Mouse (Mus musculus) neural tube, embryonic 11.5 days (tissue): ENCODE data around the gene Adgrl2. TPM values are rescaled to one million over a fixed set of nuclear protein-coding genes. Genes with fewer than 3 reads are reported as not detected.

Source experiments
- ATAC-seq: fragments of 200-750 bp; cut with Nextera tagmentation; 2 replicates; pipeline ENCODE4 v1.8.0; 2017; ENCODE audit warnings: moderate number of reproducible peaks, mild to moderate bottlenecking, moderate TSS enrichment, moderate library complexity; ENCODE audit not compliant: insufficient read depth, low FRiP score, low TSS enrichment
- DNase-seq: peaks from one replicate; pipeline ENCODE4 v3.0.0-alpha.2; 2015; ENCODE audit warnings: low spot score
- H3K27ac ChIP-seq: fragments of 300-500 bp; sonication (generic); 2 replicates; pipeline ENCODE4 v1.5.1; 2014; ENCODE audit warnings: low read depth, mild to moderate bottlenecking, low read length
- H3K27me3 ChIP-seq: fragments of 300-500 bp; sonication (generic); 2 replicates; pipeline ENCODE4 v1.6.1; 2014; ENCODE audit warnings: mild to moderate bottlenecking, low read length, mixed read lengths; ENCODE audit not compliant: control insufficient read depth, insufficient read depth
- H3K36me3 ChIP-seq: fragments of 300-500 bp; sonication (generic); 2 replicates; pipeline ENCODE4 v1.6.1; 2014; ENCODE audit warnings: mild to moderate bottlenecking, low read length, moderate library complexity, mixed read lengths; ENCODE audit not compliant: control insufficient read depth, insufficient read depth
- H3K4me1 ChIP-seq: fragments of 300-500 bp; sonication (generic); 2 replicates; pipeline ENCODE4 v1.6.1; 2014; ENCODE audit warnings: low read length, mixed read lengths; ENCODE audit not compliant: control insufficient read depth, insufficient read depth
- H3K4me2 ChIP-seq: fragments of 300-500 bp; sonication (generic); 2 replicates; pipeline ENCODE4 v1.6.1; 2014; ENCODE audit warnings: low read depth, mild to moderate bottlenecking, moderate library complexity
- H3K4me3 ChIP-seq: fragments of 300-500 bp; sonication (generic); 2 replicates; pipeline ENCODE4 v1.5.1; 2014; ENCODE audit warnings: low read depth, low read length
- H3K9ac ChIP-seq: fragments of 300-500 bp; sonication (generic); 2 replicates; pipeline ENCODE4 v1.6.1; 2014; ENCODE audit warnings: mild to moderate bottlenecking, low read length
- H3K9me3 ChIP-seq: fragments of 300-500 bp; sonication (generic); 2 replicates; pipeline ENCODE4 v1.6.1; 2016; ENCODE audit warnings: low read length; ENCODE audit not compliant: control insufficient read depth
- WGBS: fragments of 180-500 bp; shearing (Covaris S2); extraction: QIAGEN DNeasy Blood & Tissue Kit; methylation state at CpG from one replicate; pipeline ENCODE4 v1.1.7; 2014; 5-methylcytosine and 5-hydroxymethylcytosine counted together
- polyA plus RNA-seq: library from polyadenylated mRNA; unstranded; fragments of >200 nt; fragmentation: Nextera tagmentation; extraction: Ambion mirVana; gene quantifications from 2 replicates; pipeline ENCODE4 v1.2.1, GENCODE M21; 2014

The Adgrl2 gene
- 85.0 and 86.5 TPM in 2 replicates for polyA plus RNA-seq

DNA sequence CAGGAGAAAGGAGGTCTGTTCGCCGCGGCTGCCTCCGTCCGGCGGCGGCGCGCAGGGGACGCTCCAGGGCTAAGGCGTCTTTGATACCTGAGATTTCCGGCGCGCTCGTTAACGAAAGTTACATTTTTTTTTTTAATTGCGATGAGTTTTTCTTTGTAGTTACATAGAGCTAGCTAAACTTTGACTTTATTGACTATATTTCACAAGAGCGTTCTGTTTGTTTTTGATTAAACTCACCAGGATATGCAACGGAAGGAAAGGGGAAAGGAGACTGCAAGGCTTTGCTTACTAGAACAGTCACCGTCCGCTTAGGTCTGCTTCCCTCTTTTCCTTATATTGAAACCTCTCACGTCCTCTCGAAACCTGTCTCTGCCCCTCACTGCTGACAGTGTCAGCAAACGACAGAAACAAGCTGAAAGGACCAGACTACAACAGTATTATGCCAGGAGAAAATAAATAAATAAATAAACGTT lies at the start of gene Adgrl2:
Adgrl2 (minus strand) TSS at position 25 of the 473 bp plus-strand sequence.
- peak; percentile 21 for ATAC-seq
- Histone ChIP-seq H3K27me3 (no peaks in the 10 kb centered on the region), H3K36me3 (no peaks in the 10 kb centered on the region), H3K27ac (peak within 1 kb of the TSS; percentile 99), H3K4me1 (peaks cover 9% of the 10 kb centered on the region; the same call in 1 of the 2 replicates), H3K9me3 (no peaks in the 10 kb centered on the region), H3K4me3 (peak within 1 kb of the TSS; percentile 84), H3K9ac (peak within 1 kb of the TSS; percentile 95), H3K4me2 (peak within 1 kb of the TSS; percentile 69)
- peak; percentile 32 for DNase-seq
- WGBS: under 1% methylated on average over 25 of the region's 25 CpGs

DNA sequence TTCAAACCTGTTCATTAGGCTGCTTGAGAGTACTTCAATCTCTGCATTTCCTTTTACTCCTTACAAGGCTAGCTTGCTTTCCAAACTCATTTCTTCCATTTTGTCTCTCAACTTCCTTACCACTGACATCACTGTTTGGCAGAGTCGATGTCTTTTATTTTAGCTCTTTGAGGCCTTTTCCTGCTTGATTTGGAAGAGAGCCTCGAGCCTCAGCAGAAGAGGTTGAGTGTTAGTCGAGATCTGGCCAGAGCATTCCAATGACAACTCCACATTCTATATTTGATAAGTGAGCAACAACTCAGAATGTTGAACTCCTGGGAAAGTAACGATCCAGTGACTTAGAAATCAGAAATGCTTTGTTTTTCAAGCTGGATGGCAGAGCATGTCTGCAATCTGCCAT lies 48.4 kb upstream of the Adgrl2 start:
- WGBS: 79% methylated on average over 4 of the region's 4 CpGs
- H3K9me3 ChIP-seq: no peaks in the 10 kb centered on the region
- no peak overlapping the region for H3K4me2 ChIP-seq
- H3K27ac ChIP-seq: no peak overlapping the region
- H3K4me3 ChIP-seq: no peak overlapping the region
- H3K36me3 ChIP-seq: no peaks in the 10 kb centered on the region
- ATAC-seq: no peak
- H3K9ac ChIP-seq: no peak overlapping the region
- DNase-seq: no peak
- no peaks in the 10 kb centered on the region for H3K27me3 ChIP-seq
- H3K4me1 ChIP-seq: peaks cover 8% of the 10 kb centered on the region; the same call in 1 of the 2 replicates

DNA sequence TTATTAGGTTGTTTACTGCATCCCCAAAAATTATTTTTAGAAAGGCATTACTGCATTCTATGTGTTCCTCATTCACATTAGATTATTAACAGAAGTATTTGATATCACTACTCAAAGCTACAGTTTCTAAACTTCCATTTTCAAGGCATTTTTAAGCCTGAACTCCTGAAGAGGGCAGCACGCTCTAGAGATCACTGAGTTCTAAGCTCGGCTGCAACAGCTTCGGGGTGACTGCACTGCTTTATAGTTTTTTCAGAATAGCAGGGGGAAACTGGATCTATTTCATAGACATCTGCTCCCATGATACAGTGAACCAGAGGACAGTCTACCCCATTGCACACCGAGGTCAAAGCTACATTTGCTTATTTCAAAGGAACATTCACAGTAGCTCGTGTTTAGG lies 29.6 kb upstream of the Adgrl2 start:
- 75% methylated on average over 5 of the region's 5 CpGs for WGBS
- Histone ChIP-seq H3K4me2 (no peak overlapping the region), H3K4me1 (no peaks in the 10 kb centered on the region), H3K4me3 (no peak overlapping the region), H3K36me3 (no peaks in the 10 kb centered on the region), H3K9ac (no peak overlapping the region), H3K27ac (no peak overlapping the region), H3K9me3 (no peaks in the 10 kb centered on the region), H3K27me3 (no peaks in the 10 kb centered on the region)
- no peak for DNase-seq
- no peak for ATAC-seq

DNA sequence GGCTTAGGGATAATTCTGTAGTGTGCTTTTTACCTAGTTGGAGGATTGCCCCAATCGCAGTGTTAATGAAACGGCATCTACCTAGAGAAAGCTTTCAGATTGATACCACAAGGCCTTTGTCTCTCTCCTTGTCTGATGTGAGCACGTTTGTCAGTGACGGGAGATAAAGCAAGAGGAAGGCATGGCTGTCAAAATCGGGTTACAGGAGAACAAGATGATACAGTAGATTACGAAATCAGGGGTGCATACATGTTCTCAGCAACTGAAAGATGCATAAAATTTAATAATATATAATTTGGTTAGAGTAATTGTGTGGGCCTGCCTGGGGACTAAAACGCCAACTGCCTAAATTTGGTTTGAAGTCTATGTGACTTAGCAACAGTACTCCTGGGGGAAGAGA lies 19.0 kb upstream of the Adgrl2 start:
- H3K4me2 ChIP-seq: no peak overlapping the region
- H3K9me3 ChIP-seq: no peaks in the 10 kb centered on the region
- ATAC-seq (no peak), DNase-seq (no peak)
- H3K4me3 ChIP-seq: no peak overlapping the region
- 90% methylated on average over 7 of the region's 7 CpGs for WGBS
- no peaks in the 10 kb centered on the region for H3K4me1 ChIP-seq
- no peaks in the 10 kb centered on the region for H3K27me3 ChIP-seq
- H3K9ac ChIP-seq: no peak overlapping the region
- no peaks in the 10 kb centered on the region for H3K36me3 ChIP-seq
- no peak overlapping the region for H3K27ac ChIP-seq

DNA sequence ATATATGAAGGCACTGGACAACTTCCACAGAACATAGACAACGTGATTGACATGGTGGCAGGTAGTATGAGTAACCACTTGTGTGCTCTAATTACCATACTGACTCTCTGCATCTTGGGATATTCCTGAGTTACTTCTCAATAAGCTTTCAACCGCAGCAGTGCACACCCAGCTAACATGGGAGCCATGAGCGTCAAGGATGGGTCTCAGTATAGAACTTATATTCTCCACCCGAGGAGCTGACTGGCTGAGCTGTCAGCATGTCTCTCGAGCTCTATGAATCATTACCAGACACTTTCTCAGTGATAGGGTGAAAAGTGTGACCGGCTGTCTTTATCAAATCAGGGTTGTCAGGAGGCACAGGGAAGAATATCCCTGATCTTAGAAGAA lies 18.3 kb upstream of the Adgrl2 start:
- no peak overlapping the region for H3K27ac ChIP-seq
- H3K4me1 ChIP-seq: no peaks in the 10 kb centered on the region
- H3K36me3 ChIP-seq: no peaks in the 10 kb centered on the region
- H3K9ac ChIP-seq: no peak overlapping the region
- no peaks in the 10 kb centered on the region for H3K27me3 ChIP-seq
- WGBS: 79% methylated on average over 6 of the region's 6 CpGs
- no peak overlapping the region for H3K4me3 ChIP-seq
- ATAC-seq (no peak), DNase-seq (no peak)
- no peak overlapping the region for H3K4me2 ChIP-seq
- H3K9me3 ChIP-seq: no peaks in the 10 kb centered on the region

DNA sequence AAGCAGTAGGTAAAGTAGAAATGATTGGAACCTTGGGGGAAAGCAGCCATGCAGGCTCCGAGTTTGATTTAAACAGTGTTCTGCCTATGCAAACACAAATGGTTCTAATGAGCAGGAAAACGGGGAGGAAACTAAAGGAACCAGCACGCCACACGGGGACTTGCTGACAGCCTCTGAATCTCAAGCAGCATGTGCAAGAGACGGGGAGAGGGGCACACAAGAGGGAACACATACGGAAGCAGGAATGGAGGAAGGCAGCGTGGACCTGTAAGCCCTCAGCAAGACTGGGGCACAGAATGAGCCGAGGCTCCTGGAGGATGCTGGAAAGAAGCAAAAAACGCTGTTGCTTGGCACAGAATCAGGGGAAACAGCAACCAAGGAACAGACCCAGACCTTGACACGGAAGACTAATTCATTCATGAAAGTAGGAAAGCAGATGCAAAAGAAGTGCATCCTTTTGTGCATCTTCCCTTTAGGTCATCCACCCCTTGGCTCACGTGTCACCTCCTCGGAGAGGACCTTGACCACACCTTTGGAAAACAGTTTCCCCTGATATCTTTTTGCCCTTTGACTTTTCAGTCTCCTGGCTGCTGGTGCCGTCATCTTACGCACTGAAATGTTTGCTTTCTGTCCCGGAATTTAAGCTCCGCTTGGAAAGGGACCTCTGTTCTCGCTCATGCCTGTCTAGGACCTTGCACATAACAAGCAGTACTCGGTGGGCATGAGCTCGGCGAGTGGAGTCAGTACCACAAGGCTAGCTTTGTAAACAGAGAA lies 17.7 kb upstream of the Adgrl2 start:
- H3K4me1 ChIP-seq: no peaks in the 10 kb centered on the region
- no peak overlapping the region for H3K4me3 ChIP-seq
- H3K27me3 ChIP-seq: no peaks in the 10 kb centered on the region
- H3K27ac ChIP-seq: no peak overlapping the region
- no peaks in the 10 kb centered on the region for H3K9me3 ChIP-seq
- H3K36me3 ChIP-seq: no peaks in the 10 kb centered on the region
- no peak for DNase-seq
- no peak for ATAC-seq
- WGBS: 74% methylated on average over 20 of the region's 20 CpGs
- H3K4me2 ChIP-seq: no peak overlapping the region
- H3K9ac ChIP-seq: no peak overlapping the region

DNA sequence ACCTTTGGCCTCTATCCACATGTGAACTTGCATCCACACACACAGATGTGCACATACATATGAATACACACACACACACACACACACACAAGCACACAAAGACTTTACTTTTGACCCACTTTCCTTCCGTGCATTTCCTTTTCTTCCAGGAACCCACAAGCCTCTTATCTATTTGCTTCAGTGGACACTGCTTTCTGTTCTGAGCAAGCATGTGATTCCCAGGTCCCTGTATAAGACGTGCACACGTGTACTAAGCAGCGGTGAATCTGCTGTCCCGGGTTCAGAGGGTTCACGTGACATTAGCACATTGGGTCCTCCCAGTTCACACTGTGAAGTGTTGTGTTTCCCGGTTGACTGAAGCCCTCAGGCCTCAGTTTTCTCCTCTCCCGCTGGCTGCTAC lies 11.0 kb upstream of the Adgrl2 start:
- Histone ChIP-seq H3K27ac (no peak overlapping the region), H3K4me2 (no peak overlapping the region), H3K27me3 (no peaks in the 10 kb centered on the region), H3K9me3 (no peaks in the 10 kb centered on the region), H3K4me1 (no peaks in the 10 kb centered on the region), H3K36me3 (no peaks in the 10 kb centered on the region), H3K4me3 (no peak overlapping the region), H3K9ac (no peak overlapping the region)
- no peak for DNase-seq
- no peak for ATAC-seq
- 41% methylated on average over 8 of the region's 8 CpGs for WGBS

DNA sequence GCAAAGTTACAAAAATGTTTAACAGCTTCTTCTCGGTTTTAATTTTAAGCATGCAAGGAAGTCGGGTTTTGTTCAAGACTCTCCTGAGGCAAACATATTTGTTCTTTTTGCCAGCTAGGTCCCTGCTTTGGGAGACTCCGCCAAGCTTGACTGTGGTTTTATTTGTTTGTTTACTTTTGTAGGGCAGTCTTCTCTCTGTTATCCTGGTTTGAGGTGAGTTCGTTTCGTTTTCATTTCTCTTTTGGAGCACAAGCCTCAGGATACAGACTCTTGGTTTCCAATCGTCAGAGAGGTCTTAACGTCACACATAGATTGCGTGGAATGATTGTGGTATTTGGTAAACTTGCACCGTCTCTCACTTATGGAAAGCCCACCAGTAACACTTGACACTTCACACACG lies 8.3 kb upstream of the Adgrl2 start:
- ATAC-seq: no peak
- Histone ChIP-seq H3K27me3 (no peaks in the 10 kb centered on the region), H3K4me2 (no peak overlapping the region), H3K27ac (no peak overlapping the region), H3K36me3 (no peaks in the 10 kb centered on the region), H3K9me3 (no peaks in the 10 kb centered on the region), H3K4me1 (no peaks in the 10 kb centered on the region), H3K9ac (no peak overlapping the region), H3K4me3 (no peak overlapping the region)
- 70% methylated on average over 10 of the region's 10 CpGs for WGBS
- no peak for DNase-seq

DNA sequence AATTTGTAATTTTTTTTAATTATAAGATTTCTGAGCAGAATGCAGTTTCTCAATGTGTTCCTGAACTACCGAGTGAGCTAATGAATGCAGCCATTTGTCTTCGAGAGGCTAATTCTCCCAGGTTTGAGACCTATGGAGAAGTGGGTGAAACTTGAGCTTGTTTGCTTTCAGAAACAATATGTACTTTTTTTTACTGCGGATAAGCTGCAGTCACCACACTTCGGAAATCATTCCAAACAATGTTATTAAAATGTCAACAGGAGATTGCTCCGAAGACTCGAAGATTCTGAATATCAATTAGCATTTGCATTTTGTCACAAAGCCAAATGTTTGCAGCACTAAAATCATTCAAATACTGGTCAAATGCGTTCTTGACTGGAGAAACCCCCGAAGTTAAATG lies 701 bp upstream of the Adgrl2 start:
- WGBS: 3% methylated on average over 8 of the region's 8 CpGs
- Histone ChIP-seq H3K36me3 (no peaks in the 10 kb centered on the region), H3K27ac (0 out of 2 replicates have a peak overlapping the region, but pooled peaks have one; percentile 99), H3K4me2 (peak overlapping the region; percentile 69), H3K9me3 (no peaks in the 10 kb centered on the region), H3K4me3 (peak overlapping the region; percentile 84; the same call in 1 of the 2 replicates), H3K27me3 (no peaks in the 10 kb centered on the region), H3K4me1 (peaks cover 8% of the 10 kb centered on the region; the same call in 1 of the 2 replicates), H3K9ac (no peak overlapping the region)
- ATAC-seq (no peak), DNase-seq (no peak)
